Mouse (Mus musculus) embryonic facial prominence, embryonic 10.5 days (tissue): ENCODE data around the gene Gm10643. TPM values are rescaled to one million over a fixed set of nuclear protein-coding genes. Genes with fewer than 3 reads are reported as not detected.

Experiments
- DNase-seq: peaks from one replicate; pipeline ENCODE4 v3.0.0-alpha.2; 2017; ENCODE audit warnings: low spot score
- H3K27ac ChIP-seq: fragments of 300-500 bp; sonication (generic); replicated peaks from 2 replicates; pipeline ENCODE4 v1.5.1; 2016; ENCODE audit warnings: mild to moderate bottlenecking
- H3K27me3 ChIP-seq: fragments of 300-500 bp; sonication (generic); replicated peaks from 2 replicates; pipeline ENCODE4 v1.6.1; 2016; ENCODE audit warnings: low read depth, mild to moderate bottlenecking; ENCODE audit not compliant: poor library complexity, severe bottlenecking
- H3K36me3 ChIP-seq: fragments of 300-500 bp; sonication (generic); replicated peaks from 2 replicates; pipeline ENCODE4 v1.6.1; 2016; ENCODE audit warnings: mild to moderate bottlenecking, moderate library complexity
- H3K4me1 ChIP-seq: fragments of 300-500 bp; sonication (generic); 2 replicates; pipeline ENCODE4 v1.6.1; 2016
- H3K4me3 ChIP-seq: fragments of 300-500 bp; sonication (generic); 2 replicates; pipeline ENCODE4 v1.5.1; 2016; ENCODE audit warnings: mild to moderate bottlenecking, moderate library complexity
- H3K9me3 ChIP-seq: fragments of 300-500 bp; sonication (generic); 2 replicates; pipeline ENCODE4 v1.6.1; 2016; ENCODE audit warnings: mild to moderate bottlenecking
- WGBS: fragments of 180-500 bp; shearing (Covaris S2); methylation state at CpG from one replicate; pipeline ENCODE4 v1.1.7; 2016; 5-methylcytosine and 5-hydroxymethylcytosine counted together
- polyA plus RNA-seq: library from polyadenylated mRNA; unstranded; fragments of >200 nt; fragmentation: Nextera tagmentation; extraction: Ambion mirVana; gene quantifications from 2 replicates; pipeline ENCODE4 v1.2.1, GENCODE M21; 2016

Gene Gm10643
- polyA plus RNA-seq, 1 experiment from 2014 or later = 1.1 TPM

DNA sequence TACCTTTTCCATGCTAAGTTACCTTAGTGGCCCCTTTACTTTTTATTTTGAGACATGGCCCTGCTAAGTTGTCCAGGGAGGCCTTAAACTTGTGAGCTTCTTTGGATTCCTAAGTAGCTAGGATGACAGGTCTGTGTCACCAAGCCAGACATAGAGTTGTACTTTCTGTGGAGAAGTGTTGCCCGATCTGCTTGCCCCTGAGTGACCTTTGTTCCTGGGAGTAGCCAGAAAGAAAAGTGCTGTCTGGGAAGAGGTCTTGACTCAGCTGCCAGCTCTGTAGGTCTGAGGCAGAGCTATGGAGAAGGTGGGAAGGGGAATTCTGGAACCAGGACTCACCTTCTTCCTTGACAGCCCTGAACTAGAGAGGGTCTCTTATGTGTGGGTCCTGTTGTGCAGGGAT is 4.2 kb upstream of the Gm10643 start:
- peaks cover 59% of the 10 kb centered on the region for H3K4me1 ChIP-seq
- DNase-seq = no peak

DNA sequence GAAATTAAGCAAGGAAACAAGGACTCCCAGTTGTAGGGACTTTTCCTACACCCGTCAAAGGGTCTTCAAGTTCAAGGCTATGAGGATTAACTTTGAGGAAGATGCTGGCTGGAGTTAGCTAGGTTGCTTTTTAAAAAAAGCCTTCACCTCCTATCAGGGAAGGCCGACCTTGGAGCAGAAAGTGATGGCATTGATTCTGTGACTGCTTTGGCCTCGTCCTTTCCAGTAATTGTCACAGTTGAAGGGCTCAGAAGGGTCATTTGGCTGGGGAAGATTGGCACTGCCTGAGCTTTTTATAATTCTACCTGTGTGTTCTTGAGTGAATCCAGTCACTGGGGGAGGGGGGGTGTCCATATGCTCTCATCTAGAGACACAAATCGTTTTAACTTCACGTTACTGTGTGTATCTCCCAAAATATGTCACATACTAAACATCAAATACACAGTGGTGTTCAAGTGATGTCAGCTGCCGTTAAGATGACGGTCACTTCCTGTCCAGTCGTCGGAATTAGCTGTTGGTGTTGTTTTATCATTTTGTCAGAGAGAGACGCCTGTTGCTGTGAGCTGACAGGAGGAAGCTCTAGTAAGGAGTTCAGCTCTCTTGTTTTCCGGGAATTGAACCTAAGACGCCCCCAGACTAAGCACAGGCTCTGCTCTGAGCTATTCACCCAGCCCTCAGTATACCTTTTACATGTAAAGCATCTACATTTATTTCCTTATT is 3.5 kb upstream of the Gm10643 start:
- Histone ChIP-seq H3K4me1 (peaks cover 54% of the 10 kb centered on the region), H3K36me3 (no peaks in the 10 kb centered on the region), H3K27me3 (no peaks in the 10 kb centered on the region), H3K4me3 (peak overlapping the region; percentile 92; the same call in 1 of the 2 replicates), H3K27ac (no peak overlapping the region), H3K9me3 (no peaks in the 10 kb centered on the region)
- no peak for DNase-seq
- 75% methylated on average over 12 of the region's 12 CpGs for WGBS

More for the DNA sequence above, 4.2 kb upstream of the Gm10643 start:
- 27% methylated on average over 1 of the region's 1 CpGs for WGBS
- H3K36me3 ChIP-seq = peaks cover 6% of the 10 kb centered on the region
- no peak overlapping the region for H3K4me3 ChIP-seq
- no peaks in the 10 kb centered on the region for H3K27me3 ChIP-seq
- H3K9me3 ChIP-seq = no peaks in the 10 kb centered on the region
- 0 out of 2 replicates have a peak overlapping the region, but pooled peaks have one; percentile 12 for H3K27ac ChIP-seq

DNA sequence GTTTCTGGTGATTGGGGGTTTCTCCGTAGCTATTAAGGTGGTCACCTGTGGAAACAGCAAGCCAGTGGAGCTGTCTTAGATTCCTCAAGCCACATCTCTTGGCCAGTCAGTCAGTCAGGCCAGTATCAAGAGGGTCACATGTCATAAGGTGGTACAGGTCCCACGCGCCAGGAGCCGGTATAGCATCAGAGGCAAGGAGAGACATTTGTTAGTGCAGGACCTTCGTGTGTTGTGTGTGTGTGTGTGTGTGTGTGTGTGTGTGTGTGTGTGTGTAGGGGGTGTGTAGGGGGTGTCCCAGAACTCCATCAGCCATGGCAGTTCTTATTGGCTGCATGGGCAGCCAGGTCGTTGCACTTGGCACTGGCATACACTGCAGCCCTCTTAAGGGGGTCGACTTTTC is 3.0 kb upstream of the Gm10643 start:
- DNase-seq = no peak
- no peaks in the 10 kb centered on the region for H3K27me3 ChIP-seq
- peak overlapping the region; percentile 92 for H3K4me3 ChIP-seq
- H3K4me1 ChIP-seq = peaks cover 48% of the 10 kb centered on the region
- no peak overlapping the region for H3K27ac ChIP-seq
- no peaks in the 10 kb centered on the region for H3K9me3 ChIP-seq
- no peaks in the 10 kb centered on the region for H3K36me3 ChIP-seq
- 90% methylated on average over 7 of the region's 7 CpGs for WGBS

DNA sequence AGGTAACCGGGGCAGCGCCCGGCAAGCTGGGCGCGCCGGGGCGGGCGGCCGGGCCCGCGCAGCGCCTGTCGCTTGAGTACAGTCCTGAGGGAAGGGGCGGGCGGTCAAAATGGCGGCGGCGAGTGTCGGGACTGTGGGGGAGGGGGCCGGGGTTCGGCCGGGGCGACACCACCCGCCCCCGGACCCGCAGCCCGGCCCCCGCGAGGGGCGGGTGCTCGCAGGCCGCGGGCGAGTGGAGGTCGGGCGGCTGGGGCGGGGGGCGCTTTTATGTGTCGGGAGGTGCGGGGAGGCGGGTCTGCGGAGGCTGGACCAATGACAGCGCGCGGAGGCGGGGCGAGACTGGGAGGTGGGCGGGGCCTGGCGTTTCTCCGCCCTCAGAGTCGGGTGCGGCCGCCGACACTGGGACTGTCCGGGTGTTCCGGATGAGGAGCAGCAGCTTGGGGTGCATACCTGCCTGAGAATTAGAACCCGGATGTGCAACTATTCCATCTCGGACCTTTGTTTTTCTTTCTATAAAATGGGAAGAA is 2.2 kb upstream of the Gm10643 start:
- DNase-seq = peak; percentile 97
- Histone ChIP-seq H3K27ac (peak overlapping the region; percentile 97), H3K4me3 (peak overlapping the region; percentile 92), H3K36me3 (no peaks in the 10 kb centered on the region), H3K9me3 (no peaks in the 10 kb centered on the region), H3K27me3 (no peaks in the 10 kb centered on the region), H3K4me1 (peaks cover 41% of the 10 kb centered on the region)
- under 1% methylated on average over 58 of the region's 58 CpGs for WGBS

DNA sequence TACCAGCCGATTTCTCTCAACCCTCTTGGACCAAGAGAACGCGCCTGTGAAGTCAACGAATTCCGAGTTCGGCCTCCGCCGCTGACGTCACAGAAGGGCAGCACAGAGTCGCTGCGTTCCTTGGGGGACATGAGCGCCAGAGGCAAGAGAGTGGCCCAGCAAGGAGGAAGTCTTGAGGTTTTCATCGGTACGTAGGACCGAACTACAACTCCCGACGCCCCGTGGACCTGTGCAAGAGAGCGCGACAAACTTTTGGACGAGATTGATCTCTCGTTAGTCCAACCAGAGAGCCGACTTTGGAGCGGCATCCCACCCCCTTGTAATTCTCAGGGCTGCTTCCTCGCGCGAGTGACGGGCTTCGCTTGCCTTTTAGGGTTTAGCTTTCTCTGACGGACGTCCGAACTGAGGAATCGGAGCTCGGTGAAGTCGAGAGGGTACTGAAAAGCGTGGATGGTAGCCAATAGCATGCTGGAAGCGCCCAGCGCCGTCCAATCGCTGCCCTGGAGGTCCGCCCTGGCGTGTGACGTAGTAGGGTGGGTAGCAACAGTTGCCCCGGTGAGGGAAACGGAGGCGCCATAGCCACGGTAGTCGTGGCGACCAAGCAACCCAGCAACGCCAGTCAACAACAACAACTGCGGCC is 1.5 kb upstream of the Gm10643 start, which contains the start of gene Rfx1:
Rfx1 (plus strand) TSS at position 544 of the 640 bp plus-strand sequence.
- peak within 1 kb of the TSS; percentile 92 for H3K4me3 ChIP-seq
- WGBS = under 1% methylated on average over 51 of the region's 51 CpGs
- no peaks in the 10 kb centered on the region for H3K9me3 ChIP-seq
- peak within 1 kb of the TSS; percentile 97 for H3K27ac ChIP-seq
- DNase-seq = peak; percentile 99
- no peaks in the 10 kb centered on the region for H3K27me3 ChIP-seq
- no peaks in the 10 kb centered on the region for H3K36me3 ChIP-seq
- H3K4me1 ChIP-seq = peaks cover 37% of the 10 kb centered on the region

DNA sequence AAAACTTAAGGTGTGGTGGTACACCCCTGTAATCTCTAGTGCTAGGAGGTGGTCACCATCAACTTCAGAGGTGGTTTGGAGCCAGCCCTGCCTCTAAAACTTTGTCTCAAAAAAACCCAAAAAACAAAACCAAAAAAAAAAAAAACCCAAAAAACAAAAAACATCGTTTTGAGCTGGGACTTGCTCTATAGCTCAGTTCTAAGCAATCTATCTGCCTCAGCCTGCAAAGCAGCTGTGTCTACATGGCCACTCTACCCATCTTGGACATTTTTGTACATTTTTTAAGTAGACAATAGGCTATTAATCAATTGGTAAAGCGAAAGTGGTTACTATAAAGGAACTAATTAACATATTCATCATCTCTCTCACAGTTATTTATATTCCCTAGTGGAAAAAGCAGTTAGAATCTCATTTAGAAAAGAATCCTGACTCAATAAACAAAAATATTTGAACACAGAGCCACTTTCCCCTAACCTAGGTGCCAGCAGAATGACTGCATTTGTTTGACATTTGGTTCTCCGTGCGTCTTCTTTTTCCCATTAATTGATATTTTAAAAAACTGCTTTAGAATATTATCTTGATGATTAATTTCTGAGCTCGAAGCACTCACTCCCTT is 628 bp upstream of the Gm10643 start:
- no peak for DNase-seq
- WGBS = 40% methylated on average over 5 of the region's 5 CpGs
- peak overlapping the region; percentile 97 for H3K27ac ChIP-seq
- no peaks in the 10 kb centered on the region for H3K9me3 ChIP-seq
- H3K4me3 ChIP-seq = peak overlapping the region; percentile 92
- H3K36me3 ChIP-seq = no peaks in the 10 kb centered on the region
- H3K4me1 ChIP-seq = peaks cover 37% of the 10 kb centered on the region
- H3K27me3 ChIP-seq = no peaks in the 10 kb centered on the region

DNA sequence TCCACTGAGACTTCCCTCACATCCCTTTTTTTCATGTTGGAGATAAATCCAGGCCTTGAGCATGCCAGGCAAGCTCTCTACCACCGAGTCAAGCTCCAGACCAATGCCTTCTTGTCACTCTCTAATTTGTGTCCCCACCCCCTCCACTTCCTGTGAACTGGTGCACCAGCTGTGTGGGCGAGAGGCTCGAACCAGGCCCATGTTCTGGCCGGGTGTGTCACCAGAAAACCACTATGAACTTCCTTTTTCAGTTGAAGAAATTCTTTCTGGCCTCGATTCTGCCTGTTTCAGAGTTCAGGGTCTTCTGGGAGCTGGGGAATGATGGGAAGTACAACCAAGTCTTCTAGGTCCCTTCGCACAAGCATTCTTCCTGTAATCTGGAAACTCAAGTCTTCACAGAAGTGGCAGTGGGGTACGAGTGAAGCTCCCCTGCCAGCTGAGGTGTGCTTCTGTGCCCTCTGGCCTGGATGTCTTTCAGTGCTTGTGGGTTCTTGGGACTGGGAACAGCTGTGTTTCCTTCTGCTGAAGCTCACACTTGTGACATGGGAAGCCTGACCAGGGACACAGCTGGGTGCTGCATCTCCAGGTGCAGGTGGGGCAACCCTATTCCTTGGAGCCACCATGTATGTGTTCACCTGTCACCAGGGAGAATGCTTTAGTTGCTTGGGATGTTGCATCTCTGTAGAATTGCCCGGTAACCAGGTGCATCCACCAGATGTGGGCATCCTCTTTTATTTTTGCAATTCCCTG is 901 bp downstream of the Gm10643 start:
- H3K4me1 ChIP-seq = peaks cover 23% of the 10 kb centered on the region
- H3K9me3 ChIP-seq = no peaks in the 10 kb centered on the region
- no peak overlapping the region for H3K27ac ChIP-seq
- no peak overlapping the region for H3K4me3 ChIP-seq
- no peaks in the 10 kb centered on the region for H3K36me3 ChIP-seq
- no peaks in the 10 kb centered on the region for H3K27me3 ChIP-seq
- WGBS = 75% methylated on average over 8 of the region's 8 CpGs
- no peak for DNase-seq

DNA sequence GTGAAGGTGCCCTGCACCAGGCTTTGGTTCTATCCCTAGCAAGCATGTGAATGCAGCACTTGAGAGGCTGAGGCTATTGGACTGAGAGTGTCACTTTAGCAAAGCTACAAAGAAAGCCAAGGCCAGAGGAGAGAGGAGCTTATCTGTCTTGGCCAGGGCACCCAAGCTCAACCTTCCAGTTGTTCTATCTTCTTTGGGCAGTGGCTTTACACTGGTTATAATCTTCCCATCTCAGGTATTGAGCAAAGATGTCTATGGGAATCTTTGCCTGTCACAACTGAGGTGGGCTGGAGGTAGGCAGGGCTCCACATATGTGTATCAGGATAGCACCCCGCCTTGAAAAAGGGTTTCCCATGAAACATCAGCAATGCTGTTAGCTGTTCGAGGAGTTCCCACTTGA is 4.7 kb downstream of the Gm10643 start:
- no peaks in the 10 kb centered on the region for H3K36me3 ChIP-seq
- 85% methylated on average over 2 of the region's 2 CpGs for WGBS
- no peak for DNase-seq
- H3K27ac ChIP-seq = no peak overlapping the region
- no peaks in the 10 kb centered on the region for H3K4me1 ChIP-seq
- no peaks in the 10 kb centered on the region for H3K27me3 ChIP-seq
- no peak overlapping the region for H3K4me3 ChIP-seq
- H3K9me3 ChIP-seq = no peaks in the 10 kb centered on the region

DNA sequence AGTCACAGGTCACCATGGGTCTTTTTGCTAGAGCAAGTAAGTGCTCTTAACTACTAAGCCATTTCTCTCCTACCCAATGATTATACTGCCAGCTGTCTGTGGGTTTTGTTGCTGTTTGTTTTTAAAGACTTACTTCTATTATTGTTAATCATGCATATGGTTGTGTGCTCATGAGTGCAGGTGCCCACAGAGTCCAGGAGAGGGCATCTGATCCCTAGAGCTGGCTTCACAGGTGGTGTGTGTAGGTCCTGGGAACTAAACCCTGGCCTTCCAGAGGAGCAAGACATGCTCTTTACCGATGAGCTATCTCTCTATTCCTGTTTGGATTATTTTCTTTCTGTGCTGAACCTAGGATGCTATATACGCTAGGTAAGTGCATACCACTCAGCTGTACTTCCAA is 5.7 kb downstream of the Gm10643 start:
- no peaks in the 10 kb centered on the region for H3K27me3 ChIP-seq
- no peaks in the 10 kb centered on the region for H3K36me3 ChIP-seq
- no peaks in the 10 kb centered on the region for H3K9me3 ChIP-seq
- no peaks in the 10 kb centered on the region for H3K4me1 ChIP-seq
- DNase-seq = no peak
- H3K27ac ChIP-seq = no peak overlapping the region
- no peak overlapping the region for H3K4me3 ChIP-seq
- WGBS = 88% methylated on average over 2 of the region's 2 CpGs

DNA sequence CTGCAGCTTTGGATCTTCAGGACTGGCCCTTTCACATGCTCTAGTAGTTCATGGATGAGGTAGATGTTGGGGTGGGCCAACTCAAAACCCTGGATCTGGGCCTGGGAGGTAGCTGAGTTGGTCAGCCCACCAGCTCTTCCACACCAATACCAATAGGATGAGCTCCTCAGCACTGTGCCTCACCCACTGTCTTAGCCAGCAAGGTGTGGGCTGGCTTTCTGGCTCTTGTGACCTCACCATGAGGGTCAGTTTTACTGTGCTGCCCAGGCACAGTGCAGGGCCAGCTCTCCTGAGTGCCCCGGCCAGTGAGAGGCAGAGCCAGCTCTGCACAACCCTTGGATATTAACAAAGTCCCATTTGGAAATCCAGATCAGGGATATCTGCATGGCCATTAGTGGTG is 7.1 kb downstream of the Gm10643 start:
- no peaks in the 10 kb centered on the region for H3K36me3 ChIP-seq
- H3K27ac ChIP-seq = no peak overlapping the region
- DNase-seq = no peak
- no peaks in the 10 kb centered on the region for H3K4me1 ChIP-seq
- H3K4me3 ChIP-seq = no peak overlapping the region
- no peaks in the 10 kb centered on the region for H3K27me3 ChIP-seq
- 94% methylated on average over 1 of the region's 1 CpGs for WGBS
- H3K9me3 ChIP-seq = 0 out of 2 replicates have a peak, but pooled peaks cover 2% of the 10 kb centered on the region

DNA sequence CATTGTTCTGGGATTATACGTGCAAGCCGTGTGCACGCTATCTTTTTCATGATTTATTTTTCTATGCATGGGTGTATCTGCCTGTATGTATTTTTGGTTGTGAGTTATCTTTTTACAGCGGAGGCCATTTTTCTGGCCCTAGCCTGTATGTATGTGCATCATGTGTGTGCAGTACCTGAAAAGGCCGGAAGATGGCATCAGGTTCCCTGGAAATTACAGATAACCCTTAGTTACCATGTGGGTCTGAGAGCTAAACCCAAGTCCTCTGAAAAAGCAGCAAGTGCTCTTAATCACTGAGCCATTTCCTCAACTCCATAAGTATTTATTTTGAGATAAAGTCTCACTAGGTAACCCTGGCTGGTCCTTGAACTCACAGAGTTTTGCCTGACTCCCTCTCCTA is 11.7 kb downstream of the Gm10643 start:
- no peak overlapping the region for H3K27ac ChIP-seq
- H3K9me3 ChIP-seq = 0 out of 2 replicates have a peak, but pooled peaks cover 2% of the 10 kb centered on the region
- no peaks in the 10 kb centered on the region for H3K27me3 ChIP-seq
- peaks cover 12% of the 10 kb centered on the region for H3K4me1 ChIP-seq
- no peak overlapping the region for H3K4me3 ChIP-seq
- no peak for DNase-seq
- 93% methylated on average over 5 of the region's 5 CpGs for WGBS
- H3K36me3 ChIP-seq = no peaks in the 10 kb centered on the region

DNA sequence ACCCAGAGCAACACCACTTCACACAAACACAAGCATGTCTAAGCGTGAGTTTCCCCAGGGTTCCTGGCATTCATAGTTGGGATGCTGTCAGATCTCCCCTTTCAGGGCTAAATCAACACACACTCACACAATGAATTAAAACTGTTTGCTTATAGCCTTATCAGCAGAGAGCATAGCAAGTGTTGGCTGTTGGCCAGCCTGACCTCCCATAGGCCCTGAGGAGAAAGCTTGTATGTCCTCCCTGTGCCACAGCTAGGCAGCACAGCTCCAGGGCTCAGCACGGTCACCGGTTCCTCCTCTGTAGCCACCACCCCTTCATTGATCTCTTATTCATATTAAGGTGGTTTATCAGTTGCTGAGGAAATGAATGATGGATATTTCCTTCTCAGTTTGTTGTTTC is 12.2 kb downstream of the Gm10643 start:
- H3K4me1 ChIP-seq = peaks cover 12% of the 10 kb centered on the region
- no peak for DNase-seq
- H3K4me3 ChIP-seq = no peak overlapping the region
- H3K27me3 ChIP-seq = no peaks in the 10 kb centered on the region; the same call in 1 of the 2 replicates
- 0 out of 2 replicates have a peak, but pooled peaks cover 2% of the 10 kb centered on the region for H3K9me3 ChIP-seq
- WGBS = 88% methylated on average over 3 of the region's 3 CpGs
- H3K27ac ChIP-seq = no peak overlapping the region
- no peaks in the 10 kb centered on the region for H3K36me3 ChIP-seq
